Mouse (Mus musculus): ENCODE data around the gene Eef1g.
A peak's percentile ranks its signal among the peaks of the same experiment; 100 is the strongest.
"Not testable (repeated sequence)": the region's sequence is repeated elsewhere in the genome, so short reads cannot be mapped to it uniquely, and the experiment has no call there.

Gene Eef1g

DNA sequence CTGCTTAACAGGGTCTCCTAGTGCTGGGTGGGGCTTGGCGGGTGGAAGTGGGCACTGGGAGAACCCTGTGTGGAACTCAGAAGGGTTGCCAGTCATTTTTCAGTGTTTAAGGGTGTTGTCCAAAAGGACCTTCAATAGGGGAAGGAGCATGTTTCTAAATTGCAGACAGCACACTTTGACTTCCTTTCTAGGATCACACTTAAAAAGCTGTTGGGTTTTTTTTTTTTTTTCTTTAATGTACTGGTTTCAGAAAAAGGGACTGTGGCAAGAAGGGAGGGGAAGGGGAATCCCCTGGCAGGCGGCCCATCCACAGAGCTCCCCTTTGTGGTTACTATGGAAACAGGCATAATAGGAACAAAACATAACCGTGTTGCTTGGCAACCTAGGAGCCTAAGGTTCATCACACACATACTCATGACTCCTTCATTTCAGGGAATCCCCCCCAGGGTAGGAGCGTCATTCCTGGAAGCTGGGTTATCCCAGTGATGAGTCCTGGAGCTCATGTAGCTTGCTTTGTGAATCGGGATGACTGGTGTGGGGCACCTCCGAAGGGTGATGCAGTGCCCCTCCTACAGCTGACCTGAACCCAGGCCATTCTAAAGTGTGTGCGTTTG lies 17.5 kb downstream of the Eef1g start:
- ATAC-seq (ENCODE audit: low TSS enrichment): no peak

DNA sequence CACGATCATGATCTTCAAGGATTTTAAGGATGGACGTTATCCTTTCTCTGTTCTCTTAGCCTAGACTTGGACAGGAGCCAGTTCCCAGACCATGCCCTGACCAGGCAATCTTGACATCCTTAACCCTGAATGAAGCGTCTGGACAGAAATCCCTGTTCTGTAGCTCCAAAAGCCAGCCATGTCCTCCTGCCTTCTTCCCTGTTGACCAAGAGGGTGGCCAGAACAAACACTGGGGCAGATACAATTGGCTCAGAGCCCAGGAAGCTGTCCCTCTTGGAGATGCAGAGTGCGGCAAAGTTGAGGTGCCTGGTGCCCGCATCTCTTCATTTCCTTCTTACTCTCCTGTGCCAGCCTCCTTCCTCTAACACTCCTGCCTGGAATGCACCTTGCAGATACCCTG lies 19.1 kb downstream of the Eef1g start:
- no peak for ATAC-seq (ENCODE audit: low TSS enrichment)

DNA sequence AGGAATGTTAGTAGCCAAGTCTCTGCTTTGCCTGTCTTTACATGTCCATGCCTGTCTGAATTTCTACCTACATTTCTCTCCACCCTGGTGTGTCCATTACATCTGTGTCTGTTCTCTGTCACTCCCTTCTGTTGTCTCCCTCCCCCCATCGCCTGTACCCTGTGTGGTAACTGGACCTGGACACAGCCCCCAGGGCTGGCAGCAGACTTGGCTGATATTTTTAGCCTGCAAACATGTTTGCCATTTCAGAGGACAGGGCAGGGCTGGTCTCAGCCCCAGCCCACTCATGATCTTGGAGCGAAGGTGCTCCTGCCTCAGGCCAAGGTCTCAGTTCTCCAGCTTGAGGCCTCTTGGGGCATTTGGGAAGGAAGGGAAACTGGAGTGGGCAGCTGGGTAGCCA lies 21.0 kb downstream of the Eef1g start:
- ATAC-seq (ENCODE audit: low TSS enrichment): no peak

DNA sequence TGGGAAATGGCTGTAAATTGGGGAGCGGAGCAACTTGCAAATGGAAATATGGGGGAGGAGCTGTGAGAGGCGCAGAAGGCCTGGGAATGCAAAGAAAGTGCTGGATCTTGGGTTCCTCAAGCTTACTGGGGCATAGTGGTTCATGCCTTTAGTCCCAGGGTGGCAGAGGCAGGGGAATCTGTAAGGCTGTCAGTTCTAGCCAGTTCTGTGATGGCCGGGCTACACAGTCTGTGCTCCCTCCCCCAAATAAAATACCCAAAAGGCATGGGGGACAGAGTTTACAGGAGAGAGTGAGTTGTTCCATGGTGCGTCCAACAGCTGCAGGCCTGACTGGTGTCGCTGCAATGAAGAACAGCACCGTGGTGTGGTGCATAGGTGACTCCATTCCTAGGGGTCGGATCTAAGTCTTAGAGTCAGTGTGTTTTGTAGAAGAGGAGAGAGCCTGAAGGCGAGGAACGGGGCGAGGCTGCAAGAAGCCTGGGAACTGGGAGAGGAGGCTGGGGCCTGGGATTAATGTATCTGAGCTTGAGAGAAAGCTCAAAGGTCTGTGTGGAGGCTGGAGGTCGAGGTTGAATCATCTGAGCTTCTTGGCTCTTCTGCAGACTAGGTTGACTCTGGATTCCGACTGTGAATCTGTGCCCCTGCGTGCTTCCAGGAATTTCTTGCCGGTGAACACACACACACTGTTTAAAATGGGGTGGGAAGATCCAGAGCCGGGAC lies 21.7 kb downstream of the Eef1g start:
- no peak for ATAC-seq (ENCODE audit: low TSS enrichment)

DNA sequence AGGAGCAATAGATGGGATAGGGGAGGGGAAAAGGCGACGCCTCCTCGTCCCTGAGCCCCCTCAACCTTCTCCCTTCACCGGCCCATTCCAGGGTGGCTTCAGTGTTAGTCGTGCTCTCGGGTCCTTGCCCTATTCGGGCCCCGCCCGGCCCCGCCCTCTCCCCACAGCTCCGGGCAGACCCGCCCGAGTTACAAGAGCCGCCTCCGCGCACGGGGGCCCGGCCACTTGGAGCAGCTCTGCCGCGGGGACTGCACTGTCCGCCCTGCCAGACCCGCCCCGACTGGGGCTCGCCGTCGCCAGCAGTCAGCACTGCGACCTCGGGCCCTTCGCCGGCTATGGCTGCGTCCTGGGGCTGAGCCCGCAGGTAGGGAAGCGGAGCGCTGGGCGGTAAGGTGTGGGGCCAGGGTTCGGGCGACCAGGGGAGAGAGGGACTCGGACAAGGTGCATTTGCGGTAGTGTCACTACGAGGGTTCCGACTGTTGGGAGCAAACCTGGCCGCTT lies 22.3 kb downstream of the Eef1g start, which contains the start of gene Ahnak:
Gene Ahnak (plus strand): TSS at position 219 of the 501 bp plus-strand sequence.
- ATAC-seq (ENCODE audit: low TSS enrichment): no peak

DNA sequence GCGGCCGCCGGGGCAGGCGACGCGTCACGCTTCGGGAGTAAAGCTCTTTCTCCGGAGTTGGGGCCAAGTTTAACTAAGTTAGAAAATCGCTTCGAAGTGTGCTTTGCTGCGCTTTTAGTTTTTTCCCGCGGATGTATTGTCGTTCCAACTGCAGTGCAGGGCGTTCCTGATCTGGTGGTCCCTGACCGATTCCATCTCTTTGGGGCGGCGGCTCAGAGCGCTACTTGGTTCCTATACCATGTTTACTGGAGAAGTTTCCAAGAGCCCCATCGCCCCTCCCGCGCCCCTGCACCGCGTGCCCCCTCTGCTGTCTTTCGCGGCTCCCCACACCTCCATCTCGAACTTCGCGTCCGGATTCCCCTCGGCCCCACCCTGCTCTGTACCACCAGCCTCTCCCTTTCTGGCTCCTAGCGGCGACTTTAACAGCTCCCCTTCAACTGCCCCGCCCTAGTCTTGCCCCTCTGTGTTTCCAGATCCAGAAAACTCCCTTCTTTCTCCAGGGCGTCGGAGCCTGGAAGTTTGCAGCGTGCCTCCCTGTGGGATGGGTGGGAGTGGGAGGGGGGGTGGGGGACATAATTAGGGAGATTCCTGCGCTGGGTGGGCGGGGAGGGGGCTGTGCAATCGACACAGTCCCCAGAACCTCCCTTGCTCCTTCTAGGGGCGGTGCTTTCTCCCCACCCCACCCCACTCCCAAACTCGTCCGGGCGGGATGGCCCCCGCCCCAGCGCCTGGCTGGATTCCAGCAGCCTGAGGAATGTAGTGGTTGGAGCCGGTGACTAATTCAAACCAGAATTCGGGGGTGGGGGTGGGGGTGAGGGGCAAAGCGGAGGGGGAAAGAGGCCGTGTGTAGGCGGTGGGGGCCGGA lies 23.0 kb downstream of the Eef1g start:
- no peak for ATAC-seq (ENCODE audit: low TSS enrichment)

DNA sequence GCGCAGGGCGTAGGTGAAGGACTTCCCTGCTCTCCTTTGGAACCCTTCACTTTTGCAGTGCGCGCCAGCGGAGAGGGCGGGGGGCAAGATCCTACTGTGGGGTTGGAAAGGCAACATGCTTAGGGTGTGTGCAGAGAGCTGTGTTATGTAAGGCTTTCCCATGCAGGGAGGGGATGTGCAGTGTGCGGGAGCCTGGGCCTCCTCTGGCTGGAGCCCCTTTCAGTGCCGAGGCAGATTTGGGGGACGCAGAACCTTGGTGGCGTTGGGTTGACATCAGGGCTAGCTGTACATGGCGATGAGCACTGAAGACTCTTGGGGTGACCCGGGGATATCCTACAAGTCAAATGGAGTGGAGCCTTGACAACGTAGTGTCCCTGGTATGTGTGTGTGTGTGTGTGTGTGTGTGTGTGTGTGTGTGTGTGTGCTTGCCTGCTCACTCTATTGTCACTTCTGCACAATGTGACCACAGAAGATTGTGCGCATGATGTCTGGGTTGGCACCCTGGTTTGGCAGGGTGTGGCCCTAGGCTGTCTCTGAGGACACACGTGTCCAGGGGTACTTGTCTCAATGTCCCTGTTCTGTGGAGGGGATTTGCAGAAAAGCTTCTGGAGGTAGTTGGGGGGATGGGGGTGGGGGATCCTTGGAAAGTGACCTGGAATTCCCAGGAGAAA lies 23.7 kb downstream of the Eef1g start:
- ATAC-seq (ENCODE audit: low TSS enrichment): peak; percentile 28; the same call in 1 of the 2 replicates

DNA sequence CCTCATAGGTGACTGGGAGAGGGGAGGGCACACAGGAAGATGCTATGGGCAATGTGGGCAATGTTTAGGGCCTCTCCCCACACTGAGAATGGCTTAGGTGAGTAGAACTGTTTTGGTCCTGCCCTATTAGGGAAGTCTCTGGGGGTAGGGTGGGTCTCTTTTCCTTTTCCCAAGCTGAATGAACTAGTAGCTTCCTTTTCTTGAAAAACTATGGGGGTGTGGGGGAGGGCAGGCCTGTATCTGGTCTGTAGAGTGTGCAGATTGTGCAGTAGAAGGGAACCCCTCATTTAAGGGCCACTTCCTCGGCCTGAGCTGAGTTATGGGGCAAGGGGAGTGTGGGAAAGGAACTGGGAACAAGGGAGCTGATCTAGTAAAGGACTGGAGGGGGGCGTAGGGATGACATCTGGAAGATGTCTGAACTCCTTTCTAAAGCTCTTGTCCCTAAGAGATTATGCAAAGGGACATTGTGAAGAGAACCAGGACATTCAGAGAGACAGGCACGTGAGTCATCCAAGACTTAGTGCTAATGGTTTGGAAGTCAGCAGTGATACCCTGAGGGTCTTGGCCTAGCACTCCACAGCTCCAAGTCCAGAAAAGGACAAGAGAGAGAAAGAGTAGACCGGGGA lies 24.5 kb downstream of the Eef1g start:
- ATAC-seq (ENCODE audit: low TSS enrichment): no peak

DNA sequence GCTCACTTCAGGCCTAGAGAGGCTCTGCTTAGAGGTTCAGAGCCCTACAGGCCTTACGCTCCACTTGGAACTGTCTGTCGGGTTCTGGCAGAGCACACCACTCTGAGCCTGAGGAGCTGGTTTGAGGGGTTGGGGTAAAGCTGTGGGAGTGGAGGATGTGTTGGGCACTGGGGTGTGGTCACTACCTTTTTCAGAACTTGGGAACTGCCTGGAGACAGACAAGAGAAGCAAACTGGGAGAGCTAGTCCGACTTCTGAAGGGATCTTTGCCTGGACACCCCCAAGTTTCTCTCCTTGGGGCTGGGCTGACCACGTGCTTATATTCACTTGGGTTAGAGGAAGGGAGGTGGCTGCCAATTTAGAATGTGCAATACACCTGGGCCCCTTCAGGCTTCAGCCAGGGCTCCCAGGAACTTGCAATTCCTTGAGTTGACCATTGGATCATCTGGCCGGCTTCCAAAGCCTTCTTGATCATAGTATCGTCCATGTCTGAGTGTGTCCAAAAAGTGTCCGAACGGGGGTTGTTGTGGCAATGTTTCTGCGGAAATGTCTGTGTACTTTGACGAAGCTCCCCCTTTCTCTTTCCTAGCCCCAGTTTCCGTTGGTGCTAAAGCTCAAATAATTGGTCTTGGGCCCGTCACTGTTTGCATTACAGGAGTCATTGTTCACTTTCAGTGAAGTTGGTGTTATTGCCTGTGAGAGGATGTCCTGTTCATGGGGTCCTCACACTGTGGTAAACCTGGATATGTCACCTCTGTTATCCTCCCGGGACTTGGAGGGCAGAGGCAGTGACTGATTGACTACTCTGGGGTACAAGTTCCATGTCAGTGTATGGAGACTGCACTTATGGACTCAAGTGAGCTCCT lies 25.3 kb downstream of the Eef1g start:
- no peak for ATAC-seq (ENCODE audit: low TSS enrichment)

DNA sequence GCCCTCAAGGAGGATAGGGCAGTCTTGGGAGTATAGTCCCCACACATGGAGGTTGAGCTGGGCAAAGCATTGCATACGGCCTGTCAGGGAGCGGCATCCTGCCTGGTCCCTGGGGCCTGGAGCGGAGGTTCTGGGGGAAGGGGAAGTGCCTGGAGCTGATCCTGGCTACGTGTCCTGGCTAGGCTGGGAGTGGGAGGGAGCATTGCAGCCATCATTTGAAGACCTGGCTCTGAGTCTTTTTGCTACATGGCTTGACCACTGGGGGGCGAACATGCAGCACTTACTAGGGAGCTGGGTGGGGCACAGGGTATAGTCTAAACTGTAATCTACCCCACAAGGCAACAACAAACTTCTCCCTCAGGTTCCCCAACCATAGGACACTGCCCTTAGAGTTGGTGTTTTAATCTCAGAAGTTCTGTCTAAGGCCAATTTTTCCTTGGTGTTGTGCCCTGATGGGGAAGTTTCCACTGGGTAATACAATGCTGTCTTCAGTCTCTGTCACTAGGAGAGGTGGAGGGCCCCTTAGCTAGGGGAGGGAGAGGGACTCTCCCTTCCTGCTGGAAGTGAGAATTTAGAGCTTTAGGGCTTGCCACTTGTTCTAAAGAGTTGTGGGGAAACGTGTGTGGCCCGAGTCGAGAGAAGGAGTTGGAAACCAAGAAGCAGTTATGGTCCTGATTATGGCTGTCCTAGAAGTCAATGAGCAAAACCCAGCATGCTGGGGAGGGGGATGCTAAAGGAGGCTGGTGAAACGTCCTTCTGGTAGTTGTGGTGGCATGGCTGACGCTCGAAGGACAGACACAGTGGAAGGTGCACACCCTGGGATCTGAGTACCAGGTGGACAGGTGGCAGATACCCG lies 26.2 kb downstream of the Eef1g start:
- peak; percentile 69 for ATAC-seq (ENCODE audit: low TSS enrichment)

DNA sequence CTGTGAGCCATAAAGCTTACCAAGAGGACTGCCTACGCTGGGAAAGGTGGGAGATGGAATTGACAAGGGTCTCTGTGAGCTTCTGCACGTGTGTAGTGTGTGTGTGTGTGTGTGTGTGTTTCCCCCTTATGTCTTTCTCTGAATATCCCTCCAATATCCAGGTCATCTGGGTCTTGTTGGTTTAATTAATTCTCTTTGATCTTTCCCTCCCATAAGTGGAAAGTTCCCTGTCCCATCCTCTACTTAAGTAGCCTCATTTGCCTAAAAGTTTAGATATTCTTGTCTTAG lies 26.7 kb downstream of the Eef1g start:
- ATAC-seq (ENCODE audit: low TSS enrichment): no peak

DNA sequence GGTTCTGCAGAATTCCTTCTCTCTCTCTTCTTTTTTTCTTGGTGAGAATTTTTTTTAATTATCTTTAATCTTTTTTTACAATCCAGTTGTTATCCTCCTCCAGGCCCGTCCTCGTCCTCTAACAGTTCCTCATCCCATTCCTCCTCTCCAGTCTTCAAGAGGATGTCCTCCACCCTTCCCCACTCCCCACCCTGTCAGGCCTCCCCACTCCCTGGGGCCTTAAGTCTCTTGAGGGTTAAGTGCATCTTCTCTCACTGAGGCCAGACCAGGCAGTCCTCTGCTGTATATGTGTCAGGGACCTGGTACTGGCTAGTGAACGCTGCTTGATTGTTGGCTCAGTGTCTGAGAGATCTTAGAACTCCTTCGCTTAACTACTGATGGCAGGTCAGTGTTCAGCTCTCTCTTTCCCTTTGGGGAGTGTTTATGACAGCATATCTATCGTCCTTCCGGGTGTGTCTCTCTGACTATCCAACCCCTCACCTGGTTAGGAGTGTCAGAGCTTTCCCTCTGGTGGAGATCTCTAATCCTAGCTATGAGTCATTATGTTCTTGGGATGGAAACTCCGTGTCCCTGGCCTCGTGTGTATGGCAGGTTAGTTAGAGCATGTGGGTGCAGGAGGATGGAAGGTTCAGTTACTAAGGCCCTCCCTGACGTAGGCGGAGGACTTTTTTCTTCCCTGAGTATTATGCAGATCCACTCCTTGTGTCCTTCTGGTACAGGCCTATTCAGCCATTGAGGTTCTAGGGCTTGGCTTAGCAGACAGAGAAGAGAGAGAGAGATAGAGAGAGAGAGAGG lies 28.2 kb downstream of the Eef1g start:
- ATAC-seq (ENCODE audit: low TSS enrichment): no peak

DNA sequence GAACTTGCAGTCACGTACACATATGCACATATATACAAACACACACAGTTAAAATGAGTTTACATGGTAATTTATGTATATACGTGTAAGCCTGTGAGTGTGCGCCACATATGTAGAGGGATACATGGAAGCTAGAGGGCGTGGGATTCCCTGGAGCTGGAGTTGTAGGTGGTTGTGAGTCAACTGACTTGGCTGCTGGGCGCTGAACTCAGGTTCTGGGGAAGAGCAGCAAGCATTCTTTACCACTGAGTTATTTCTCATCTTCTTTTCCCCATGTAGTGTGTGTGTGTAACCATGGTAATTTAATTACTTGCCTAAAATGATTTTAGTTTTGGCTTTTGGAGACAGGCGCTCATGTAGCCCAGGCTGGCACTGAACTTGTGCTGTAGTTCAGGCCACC lies 29.8 kb downstream of the Eef1g start:
- peak; percentile 36; the same call in 1 of the 2 replicates for ATAC-seq (ENCODE audit: low TSS enrichment)

DNA sequence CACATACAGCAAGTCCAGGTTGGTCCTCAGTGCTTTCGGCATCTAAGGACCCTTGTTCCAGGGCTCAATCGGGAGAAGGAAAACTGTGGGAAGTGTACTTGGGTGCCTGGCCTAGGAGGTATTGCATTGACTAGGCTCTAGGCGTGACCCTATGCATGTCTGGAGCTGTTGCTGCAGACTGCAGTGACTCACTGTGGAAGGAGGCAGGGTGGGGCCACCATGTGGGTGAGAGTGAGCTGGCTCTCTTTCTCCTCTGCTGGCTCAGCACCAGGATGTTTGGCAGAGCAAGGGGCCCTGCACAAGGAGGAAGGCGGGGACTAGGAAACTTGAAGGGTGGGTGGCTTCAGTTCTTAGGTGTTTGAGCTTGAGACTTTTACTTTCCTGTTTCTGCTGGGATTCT lies 30.7 kb downstream of the Eef1g start:
- peak; percentile 86 for ATAC-seq (ENCODE audit: low TSS enrichment)

DNA sequence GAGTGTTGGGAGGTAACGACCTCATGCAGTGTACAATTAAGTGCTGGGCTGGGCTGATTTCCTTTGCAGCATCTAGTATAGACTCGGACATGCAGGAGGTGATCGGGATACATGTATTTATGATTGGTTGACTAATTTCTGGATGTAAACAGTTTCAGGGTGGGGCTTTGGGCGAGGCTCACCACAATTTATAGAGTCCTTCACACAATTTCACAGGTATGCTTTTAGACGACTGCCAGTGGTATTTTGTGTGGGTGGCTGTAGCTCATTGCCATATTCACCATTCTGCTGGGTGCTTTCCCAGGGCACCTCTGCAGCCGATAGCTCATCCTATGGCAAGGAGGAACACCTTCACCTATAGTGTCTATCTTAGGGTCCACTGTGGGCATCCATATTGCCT lies 31.7 kb downstream of the Eef1g start:
- ATAC-seq (ENCODE audit: low TSS enrichment): no peak

DNA sequence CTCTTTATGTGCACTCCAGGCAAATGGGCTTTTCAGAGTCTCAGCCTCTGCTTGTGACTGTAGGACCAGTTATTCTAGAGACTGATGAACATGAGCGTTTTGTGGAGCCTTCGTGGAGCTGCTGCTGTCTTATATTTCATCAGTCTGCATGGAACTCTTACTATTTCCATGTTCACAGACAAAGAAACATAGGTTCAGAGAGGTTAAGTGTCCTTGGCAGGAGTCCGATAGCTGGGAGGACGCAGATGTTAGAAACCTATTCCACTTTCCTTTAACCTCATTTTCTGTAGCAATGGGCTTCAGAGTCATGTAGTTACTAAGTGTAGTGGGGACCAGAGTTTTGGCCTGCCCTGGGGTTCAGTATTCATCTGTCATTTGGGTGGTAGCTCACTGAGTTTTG lies 32.4 kb downstream of the Eef1g start:
- no peak for ATAC-seq (ENCODE audit: low TSS enrichment)

DNA sequence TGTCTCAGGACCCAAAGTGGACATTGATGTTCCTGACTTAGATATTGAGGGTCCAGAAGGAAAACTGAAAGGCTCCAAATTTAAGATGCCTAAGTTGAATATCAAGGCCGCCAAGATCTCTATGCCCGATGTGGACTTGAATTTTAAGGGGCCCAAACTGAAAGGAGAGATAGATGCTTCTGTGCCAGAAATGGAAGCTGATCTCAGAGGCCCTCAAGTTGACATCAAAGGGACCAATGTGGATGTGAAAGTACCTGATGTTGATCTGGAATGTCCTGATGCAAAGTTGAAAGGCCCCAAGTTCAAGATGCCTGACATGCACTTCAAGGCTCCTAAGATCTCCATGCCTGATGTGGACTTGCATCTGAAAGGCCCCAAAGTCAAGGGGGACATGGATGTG lies 40.1 kb downstream of the Eef1g start:
- ATAC-seq (ENCODE audit: low TSS enrichment): not testable (repeated sequence)

DNA sequence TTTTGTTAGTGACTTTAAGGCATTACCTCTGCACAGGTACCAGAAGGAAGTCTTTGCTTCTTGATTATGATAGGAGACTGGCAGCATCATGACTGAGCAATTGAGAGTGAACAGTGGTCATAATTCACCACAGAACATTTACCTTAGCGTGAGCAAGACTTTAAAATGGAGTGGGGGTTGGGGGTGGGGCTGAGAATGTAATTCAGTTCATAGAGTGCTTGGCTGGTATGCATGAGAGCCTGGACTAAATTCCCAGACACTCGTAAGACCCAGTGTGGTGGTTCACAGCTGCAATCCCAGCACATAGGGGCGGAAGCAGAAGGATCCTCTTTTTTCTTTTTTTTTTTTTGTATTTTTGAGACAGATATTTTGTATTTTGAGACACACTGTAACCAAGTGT lies 52.5 kb downstream of the Eef1g start:
- ATAC-seq (ENCODE audit: low TSS enrichment): no peak

Data from frontal cortex, adult (tissue).